Mouse (Mus musculus) bone marrow, adult 2 months (tissue): ENCODE measurements around the gene Rcc1l. TPM values are rescaled to one million over a fixed set of nuclear protein-coding genes. Genes with fewer than 3 reads are reported as not detected.

Source experiments
- H3K27ac ChIP-seq: fragments of 200-500 bp; 2 replicates; pipeline ENCODE4 v1.5.1; 2012; ENCODE audit warnings: low read depth, mild to moderate bottlenecking, control low read depth, inconsistent platforms, low read length; ENCODE audit not compliant: control insufficient read depth, poor library complexity, insufficient read depth
- H3K4me1 ChIP-seq: fragments of 200-500 bp; 2 replicates; pipeline ENCODE4 v1.6.1; 2011; ENCODE audit warnings: low read length; ENCODE audit not compliant: control insufficient read depth, insufficient read depth
- H3K4me3 ChIP-seq: fragments of 200-500 bp; replicated peaks from 2 replicates; pipeline ENCODE3; 2011; ENCODE audit warnings: mild to moderate bottlenecking, low read depth, low read length, control low read depth; ENCODE audit not compliant: control insufficient read depth
- CTCF ChIP-seq: fragments of 200-500 bp; IDR thresholded peaks from 2 replicates; pipeline ENCODE4 v1.5.1; 2011; ENCODE audit warnings: low read length, control low read depth; ENCODE audit not compliant: control insufficient read depth, insufficient read depth
- POLR2A ChIP-seq: fragments of 200-500 bp; IDR thresholded peaks from 2 replicates; pipeline ENCODE4 v1.6.1; 2011; ENCODE audit warnings: low read depth, mild to moderate bottlenecking, control low read depth, low read length, borderline replicate concordance; ENCODE audit not compliant: control insufficient read depth
- WGBS: fragments of 180-500 bp; shearing (Covaris S2); methylation state at CpG from one replicate; pipeline ENCODE4 v1.1.7; 2018; 5-methylcytosine and 5-hydroxymethylcytosine counted together
- polyA plus RNA-seq: library from polyadenylated mRNA; stranded (reverse); fragments of >200 nt; gene quantifications from 2 replicates; pipeline ENCODE4 v1.2.4, GENCODE M21; 2011; ENCODE audit warnings: low replicate concordance; ENCODE audit not compliant: missing spikeins, insufficient read depth, insufficient read length

Rcc1l gene
- polyA plus RNA-seq, 1 experiment: 12.5 TPM

DNA sequence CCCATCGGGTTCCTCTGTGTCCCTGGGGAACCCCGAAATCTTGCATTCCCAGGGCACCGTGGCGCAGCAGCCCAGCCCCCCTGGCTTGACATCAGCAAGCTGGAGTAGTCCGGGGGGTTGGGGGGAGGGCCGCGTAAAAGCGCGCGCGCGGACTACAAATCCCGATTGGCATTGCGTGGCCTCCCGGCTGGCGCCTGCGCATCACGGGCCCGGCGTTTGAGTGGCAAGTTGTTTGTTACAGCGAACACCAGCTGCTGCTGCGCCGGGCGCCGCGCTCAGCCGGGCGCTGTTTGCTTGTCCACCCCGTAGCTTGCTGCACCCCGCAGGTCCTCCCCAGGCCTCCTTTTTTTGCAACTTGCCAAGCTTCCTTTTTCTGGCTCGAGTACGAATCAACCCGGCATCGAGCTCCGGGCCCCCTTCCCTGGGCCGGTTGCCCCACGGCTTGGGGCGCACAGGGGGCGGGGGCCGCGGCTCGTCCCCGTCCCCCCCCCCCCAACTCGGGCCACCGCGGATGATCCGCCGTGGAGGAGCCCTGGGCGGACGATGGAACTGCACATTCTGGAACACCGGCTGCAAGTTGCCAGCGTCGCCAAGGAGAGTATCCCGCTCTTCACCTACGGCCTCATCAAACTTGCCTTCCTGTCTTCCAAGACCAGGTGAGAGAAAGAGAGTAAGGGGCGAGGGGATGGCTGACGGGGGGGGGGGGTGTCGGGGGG lies 76.9 kb downstream of the Rcc1l start, which contains the start of gene Castor2:
Castor2 (plus strand) TSS at position 216 of the 716 bp plus-strand sequence.
- TF ChIP-seq POLR2A (peak; percentile 27; the same call in 1 of the 2 replicates), CTCF (no peak)
- Histone ChIP-seq H3K4me3 (peak within 1 kb of the TSS; percentile 62), H3K4me1 (no peaks in the 10 kb centered on the region), H3K27ac (peak within 1 kb of the TSS; percentile 28; the same call in 1 of the 2 replicates)
- WGBS: under 1% methylated on average over 58 of the region's 58 CpGs

DNA sequence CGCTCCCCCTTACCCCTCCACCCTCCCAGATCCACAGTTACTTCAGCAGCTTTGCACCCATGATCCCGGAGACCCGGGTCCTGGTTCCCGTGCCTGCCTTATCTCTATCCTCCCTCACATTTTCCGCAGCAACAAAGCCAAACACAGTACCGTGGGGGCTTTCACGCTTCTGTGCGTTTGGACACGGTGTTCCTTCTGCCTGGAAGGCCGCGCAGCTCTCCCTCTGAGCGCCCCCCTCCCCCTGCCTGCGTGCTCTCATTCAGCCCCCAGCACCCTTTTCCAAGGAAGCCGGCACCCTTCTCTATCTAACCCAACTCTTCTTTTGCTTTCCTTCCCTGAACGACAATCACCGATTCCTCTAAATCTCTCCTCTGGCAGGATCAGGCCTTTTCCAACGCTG lies 77.6 kb downstream of the Rcc1l start:
- H3K4me1 ChIP-seq: no peaks in the 10 kb centered on the region
- no peak overlapping the region for H3K27ac ChIP-seq
- TF ChIP-seq CTCF (no peak), POLR2A (no peak)
- WGBS: under 1% methylated on average over 17 of the region's 17 CpGs
- H3K4me3 ChIP-seq: peak overlapping the region; percentile 41

DNA sequence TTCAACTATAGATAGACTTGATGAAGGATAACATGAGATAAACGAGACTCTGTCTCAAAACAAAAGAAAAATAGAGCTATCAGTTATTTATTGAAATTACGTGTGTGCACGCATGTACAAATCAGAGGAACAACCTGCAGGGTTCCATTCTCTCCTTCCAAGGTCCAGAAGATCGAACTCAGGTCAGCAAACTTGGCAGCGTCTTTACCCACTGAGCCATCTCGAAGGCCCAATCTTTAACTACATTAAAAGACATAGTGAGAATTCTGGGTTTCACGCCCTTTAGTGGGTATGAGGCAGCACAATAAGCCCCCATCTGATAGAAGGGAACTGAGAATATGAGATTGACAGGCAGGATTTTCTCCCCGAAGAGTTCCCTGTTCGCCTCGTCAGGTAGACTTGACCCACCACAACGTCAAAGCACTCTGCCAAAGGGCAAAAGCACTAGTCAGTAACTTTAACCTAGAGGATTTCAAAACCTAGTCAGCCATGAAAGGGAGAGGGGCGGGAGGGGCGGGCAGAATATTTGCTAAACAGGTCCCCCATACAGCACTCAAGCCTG lies 78.2 kb downstream of the Rcc1l start:
- WGBS: 46% methylated on average over 13 of the region's 13 CpGs
- no peak overlapping the region for H3K27ac ChIP-seq
- no peak overlapping the region for H3K4me3 ChIP-seq
- H3K4me1 ChIP-seq: no peaks in the 10 kb centered on the region
- TF ChIP-seq POLR2A (no peak), CTCF (no peak)

Other genes with a start within 250 kb of the Rcc1l start
- 1.1 and 4.9 TPM in 2 replicates for gene Castor2, start 77.1 kb downstream of the Rcc1l start, polyA plus RNA-seq
- gene Gtf2ird2, start 7.2 kb upstream of the Rcc1l start, polyA plus RNA-seq: 3.0 and 5.5 TPM in 2 replicates
- gene Ncf1, start 52.9 kb upstream of the Rcc1l start, polyA plus RNA-seq: 78.6 and 222 TPM in 2 replicates
- 20.6 and 41.4 TPM in 2 replicates for gene Gtf2i, start 138.0 kb upstream of the Rcc1l start, polyA plus RNA-seq